Mouse (Mus musculus) thymus, postnatal 14 days (tissue): ENCODE measurements around the gene Zfp976.
A peak's percentile ranks its signal among the peaks of the same experiment; 100 is the strongest.
"Not testable (repeated sequence)": the region's sequence is repeated elsewhere in the genome, so short reads cannot be mapped to it uniquely, and the experiment has no call there.

Source experiments
- DNase-seq: peaks from one replicate; pipeline ENCODE4 v3.0.0; 2021

The Zfp976 gene

DNA sequence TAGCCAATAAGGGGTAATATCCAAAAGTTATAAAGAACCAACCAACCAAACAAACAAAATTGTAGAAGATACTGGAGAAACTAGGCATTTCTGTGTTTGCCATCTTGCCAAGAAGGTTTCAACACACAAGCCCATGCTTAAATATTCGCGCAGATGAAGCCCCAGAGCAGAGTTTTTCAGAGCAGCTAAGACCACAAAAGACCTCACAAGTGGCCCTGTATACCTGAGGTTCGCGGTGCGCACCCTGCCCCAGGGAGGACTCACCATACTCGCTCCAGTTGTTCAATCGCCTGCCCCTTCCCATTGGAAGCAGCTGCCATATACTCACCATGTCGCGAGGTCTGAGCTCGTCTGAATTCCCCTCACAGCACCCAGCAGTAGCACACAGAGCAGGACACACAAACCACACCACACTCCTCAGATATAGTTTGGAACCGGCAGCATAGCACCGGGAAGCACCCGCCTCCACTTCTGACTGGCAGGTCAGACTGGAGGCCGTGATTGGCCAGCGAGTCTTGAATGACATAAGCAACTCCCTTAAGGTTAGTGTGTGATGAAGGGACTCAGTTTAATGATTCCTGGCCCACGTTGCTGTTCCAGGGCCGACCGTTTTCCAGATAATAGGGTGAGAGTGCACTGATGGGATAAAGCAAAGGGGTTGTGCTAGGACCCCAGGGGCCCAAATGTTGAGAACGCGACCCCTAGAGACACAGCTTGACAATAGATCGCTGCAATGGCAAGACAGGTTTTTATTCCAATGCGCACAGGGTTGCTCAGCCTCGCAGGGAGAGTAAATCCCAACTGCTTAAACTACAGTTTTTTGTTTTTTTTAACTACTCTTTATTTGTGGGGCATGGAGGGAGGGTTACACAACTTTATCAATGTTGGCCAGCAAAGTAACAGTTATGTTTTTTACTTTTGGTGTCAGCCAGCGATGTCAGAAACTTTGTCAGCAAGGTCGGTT is at the start of gene Zfp976:
Gene Zfp976, minus strand, starts transcription at position 437 of the 964 bp plus-strand sequence.
- peak; percentile 29 for DNase-seq

DNA sequence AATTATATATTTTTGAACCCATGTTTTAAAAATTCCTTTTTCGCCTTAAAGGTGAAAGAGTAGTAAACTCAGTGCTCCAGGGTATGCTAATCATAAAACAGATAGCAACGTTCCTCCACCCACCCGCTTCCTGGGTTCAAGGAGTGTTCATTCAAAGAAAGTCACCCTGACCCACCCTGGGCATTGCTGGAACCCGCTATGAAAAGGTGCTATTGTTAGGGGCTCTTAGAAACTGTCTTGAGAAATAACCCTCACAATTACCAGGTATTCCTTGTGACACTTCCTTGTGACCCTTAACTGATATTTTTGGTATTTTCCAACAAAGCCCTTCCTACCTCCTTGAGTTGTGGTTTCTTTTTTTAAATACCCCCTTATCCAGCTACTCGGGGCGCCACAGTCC is 37.7 kb upstream of the Zfp976 start:
- DNase-seq, result not testable (repeated sequence)

DNA sequence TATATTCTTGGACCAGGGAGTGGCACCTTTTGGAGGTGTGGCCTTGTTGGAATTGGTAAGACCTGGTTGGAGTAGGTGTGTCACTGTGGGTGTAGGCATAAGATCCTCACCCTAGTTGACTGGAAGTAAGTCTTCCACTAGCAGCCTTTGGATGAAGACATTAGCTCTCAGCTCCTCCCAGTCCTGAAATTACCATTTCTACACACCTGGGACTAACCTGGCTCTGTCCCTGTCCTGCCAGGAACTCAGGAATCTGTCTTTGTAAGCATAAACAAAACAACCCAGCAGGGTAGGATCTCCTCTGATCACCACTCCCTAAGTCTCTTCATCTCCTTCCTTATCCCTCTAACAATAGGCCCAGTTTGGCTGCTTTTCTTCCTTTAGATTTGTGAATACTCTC is 37.3 kb upstream of the Zfp976 start:
- not testable (repeated sequence) for DNase-seq

DNA sequence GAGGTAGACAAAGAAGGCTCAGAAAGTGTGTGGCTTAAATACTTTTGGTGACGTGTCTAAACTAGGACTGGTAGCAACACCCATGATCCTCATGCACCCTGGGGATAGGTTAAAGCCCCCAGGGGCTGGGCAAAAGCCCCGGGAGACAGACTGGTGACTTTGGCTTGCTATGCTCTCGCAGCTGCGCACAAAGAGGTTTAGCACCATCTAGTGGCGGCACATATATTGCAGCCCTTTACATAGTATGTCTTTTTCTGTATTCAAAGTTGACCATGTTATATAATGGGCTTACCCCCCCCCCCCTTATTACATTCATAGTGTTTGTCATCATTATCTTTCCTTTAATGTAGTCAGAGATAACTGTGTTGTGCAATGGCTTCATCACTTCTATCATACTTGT is 17.8 kb upstream of the Zfp976 start:
- peak; percentile 24 for DNase-seq

DNA sequence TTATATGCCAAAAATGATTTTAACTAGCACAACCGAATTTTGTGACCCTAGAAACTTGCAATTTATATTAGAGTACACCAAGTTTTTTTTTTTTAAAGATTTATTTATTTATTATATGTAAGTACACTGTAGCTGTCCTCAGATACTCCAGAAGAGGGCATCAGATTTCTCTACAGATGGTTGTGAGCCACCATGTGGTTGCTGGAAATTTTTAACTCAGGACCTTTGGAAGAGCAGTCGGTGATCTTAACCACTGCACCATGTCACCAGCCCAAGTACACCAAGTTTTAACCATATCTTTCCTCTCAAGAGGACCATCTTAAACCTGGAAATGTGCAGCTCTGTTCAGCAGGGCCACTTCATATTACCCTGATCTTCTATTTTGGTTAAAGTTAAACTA is 12.8 kb upstream of the Zfp976 start:
- DNase-seq, result not testable (repeated sequence)

DNA sequence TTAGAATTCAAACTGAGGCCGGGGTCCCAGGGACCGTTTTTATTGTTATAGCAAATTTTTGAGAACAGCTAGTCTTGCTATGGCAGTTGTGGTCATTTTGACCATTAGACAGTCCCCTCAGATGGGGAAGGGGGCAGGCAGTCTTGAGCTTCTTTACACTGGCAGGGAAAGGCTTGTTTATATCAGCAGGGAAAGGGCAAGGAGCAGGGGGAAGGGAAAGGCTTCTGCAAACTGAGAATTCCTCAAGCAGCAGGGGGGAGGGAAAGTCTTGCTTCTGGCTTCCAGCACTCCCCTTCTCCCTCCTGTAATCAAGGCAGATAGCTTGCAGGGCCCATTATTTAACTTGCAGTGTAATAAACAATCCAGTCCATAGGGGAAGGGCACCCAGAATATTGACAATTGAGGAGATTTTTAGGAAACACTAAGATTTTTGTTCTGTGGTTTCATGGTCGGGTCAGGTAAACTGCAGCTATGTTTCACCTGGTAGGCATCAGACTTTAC is 782 bp upstream of the Zfp976 start:
- DNase-seq, result not testable (repeated sequence)

DNA sequence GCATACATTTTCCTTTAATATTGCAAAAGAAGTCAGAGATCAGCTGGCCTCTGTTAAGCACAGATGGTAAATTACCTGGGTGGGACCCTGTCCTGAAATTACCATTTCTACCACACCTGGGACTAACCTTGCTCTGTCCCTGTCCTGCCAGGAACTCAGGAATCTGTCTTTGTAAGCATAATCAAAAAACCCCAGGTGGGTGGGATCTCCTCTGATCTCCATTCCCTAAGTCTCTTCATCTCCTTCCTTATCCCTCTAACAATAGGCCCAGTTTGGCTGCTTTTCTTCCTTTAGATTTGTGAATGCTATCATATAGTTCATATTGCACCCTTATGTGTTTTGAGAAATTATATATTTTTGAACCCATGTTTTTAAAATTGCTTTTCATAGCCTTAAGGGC is 11.4 kb downstream of the Zfp976 start:
- DNase-seq, result not testable (repeated sequence)

DNA sequence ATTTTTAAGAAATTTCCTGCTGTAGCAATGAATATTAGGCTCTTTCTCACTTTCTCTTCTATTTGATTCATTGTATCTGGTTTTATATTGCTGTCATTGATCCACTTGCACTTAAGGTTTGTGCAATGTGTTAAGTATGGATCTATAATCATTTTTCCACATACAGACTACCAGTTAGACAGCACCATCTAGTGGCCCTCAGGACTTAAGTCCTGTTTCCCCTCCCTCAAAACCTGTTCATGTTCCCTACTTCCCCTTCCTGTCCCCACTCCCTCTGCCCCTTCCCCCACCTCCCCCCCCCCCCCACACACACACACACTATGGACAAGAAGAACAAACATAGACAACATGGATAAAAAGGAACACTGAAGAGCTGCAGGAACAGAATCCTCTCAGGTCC is 46.7 kb downstream of the Zfp976 start:
- DNase-seq, result not testable (repeated sequence)

DNA sequence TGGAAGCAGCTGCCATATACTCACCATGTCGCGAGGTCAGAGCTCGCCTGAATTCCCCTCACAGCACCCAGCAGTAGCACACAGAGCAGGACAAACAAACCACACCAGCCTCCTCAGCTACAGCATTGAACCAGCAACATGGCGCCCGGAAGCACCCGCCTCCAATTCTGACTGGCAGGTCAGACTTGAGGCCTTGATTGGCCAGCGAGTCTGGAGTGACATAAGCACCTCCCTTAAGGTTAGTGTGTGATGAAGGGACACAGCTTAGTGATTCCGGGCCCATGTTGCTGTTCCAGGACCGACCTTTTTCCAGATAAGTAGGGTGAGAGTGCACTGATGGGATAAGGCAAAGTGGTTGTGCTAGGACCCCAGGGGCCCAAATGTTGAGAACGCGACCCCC is 50.0 kb downstream of the Zfp976 start, which contains the start of gene Zfp977:
Gene Zfp977, minus strand, starts transcription at position 135 of the 400 bp plus-strand sequence.
- not testable (repeated sequence) for DNase-seq

DNA sequence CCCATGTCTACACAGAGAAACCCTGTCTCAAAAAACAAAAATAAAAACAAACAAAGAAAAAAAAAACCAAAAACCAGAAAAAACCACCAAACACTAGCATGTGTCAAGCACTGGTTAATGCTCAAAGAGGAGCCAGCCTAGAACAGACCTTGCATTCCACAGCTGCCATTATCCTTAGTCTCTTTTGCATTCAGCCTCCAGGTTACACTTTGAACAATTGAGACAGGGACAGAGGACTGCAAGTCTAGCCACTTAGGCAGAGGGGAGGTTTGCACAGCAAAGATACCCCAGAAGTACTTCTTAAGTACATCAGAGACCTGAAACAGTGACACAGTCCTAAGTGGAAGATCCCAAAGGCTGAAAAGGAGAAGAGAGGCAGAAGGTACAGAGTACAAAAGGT is 51.1 kb downstream of the Zfp976 start:
- DNase-seq, result not testable (repeated sequence)

DNA sequence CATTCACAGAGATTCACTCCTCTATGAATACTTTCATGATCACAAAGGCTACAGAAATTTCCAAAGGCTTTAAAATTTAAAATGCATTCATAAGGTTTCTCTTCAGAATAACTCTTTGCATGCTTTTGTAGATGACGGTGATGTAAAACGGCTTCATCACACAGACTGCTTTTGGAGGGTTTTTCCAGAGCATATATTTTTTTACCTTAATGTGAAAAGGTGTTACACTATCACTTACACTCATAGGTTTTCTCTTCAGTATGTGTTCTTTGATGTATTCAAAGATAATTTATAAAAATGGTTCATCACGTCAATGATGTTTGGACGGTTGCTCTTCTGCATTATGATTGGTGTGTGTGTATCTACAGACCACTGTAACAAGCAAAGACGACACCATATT is 63.9 kb downstream of the Zfp976 start, which contains the start of gene Gm21028:
Gene Gm21028, minus strand, starts transcription at position 101 of the 400 bp plus-strand sequence.
- DNase-seq, result no peak
